Mouse (Mus musculus): ENCODE measurements around the gene Vwa3b.

Gene Vwa3b

DNA sequence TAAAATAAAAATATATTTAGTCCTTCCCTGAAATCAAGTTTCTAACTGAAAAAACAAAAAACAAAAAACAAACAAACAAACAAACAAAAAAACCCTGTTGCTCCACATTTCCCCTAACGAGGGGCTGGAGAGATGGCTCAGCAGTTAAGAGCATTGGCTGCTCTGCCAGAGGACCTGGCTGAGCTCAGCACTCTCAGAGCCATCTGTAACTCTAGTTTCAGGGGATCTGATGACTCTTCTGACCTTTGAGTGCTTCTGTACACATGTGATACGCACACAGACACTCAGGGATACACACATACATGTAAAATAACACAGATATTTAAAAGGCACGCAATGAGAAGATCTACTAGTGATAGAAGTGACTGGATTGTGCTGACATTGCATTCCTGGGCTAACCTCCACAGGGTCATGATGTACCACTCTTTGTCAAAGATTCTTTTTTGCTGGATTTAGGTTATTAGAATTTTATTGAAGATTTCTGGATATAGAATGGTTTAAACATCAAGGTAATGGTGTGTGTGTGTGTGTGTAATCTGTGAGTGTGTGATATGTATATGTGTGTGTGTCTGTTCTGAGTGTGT lies 14.7 kb upstream of the Vwa3b start:
- no peak for DNase-seq

DNA sequence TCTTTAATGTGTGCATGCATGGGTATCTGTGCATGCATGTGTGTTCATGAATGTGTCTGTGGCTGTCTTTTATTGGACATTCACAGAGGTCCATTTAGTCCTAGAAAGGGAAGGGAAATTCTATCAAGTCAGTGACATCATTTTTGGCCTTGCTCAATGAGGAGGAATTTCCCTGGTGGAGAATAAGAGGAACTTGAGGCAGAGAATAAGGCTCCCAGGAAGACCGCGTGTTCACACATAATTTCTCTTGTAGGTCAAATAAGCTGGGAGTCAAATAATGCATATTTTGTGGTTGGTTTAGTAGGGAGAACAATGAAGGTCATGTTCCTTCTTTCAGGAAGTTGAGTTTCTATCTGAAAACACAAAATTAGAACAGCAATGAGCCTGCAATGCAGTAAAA lies 13.4 kb upstream of the Vwa3b start:
- DNase-seq: no peak

- DNase-seq: peak; percentile 75
These were observed 12.7 kb upstream of the Vwa3b start for GRCm38 (mm10) chr1:37013687-37014086.

DNA sequence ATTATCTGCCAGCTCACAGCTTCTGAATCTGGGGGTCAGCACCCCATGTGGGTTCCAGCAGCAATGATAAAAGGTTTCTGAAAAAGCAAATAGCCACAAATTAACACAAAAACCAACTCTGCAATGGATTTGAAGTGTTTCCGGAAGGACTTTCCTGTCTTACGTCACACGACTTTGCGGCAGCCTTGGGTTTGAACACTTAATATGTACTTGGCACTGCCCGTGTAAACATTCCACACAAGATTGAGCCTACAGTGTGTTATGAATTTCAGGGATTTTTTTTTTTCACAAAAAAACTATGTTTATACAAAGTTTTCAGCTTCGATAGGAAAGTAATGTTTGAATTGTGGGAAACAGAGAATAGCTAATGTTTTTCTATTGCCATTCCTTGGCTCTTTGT lies 7.4 kb upstream of the Vwa3b start:
- no peak for DNase-seq

DNA sequence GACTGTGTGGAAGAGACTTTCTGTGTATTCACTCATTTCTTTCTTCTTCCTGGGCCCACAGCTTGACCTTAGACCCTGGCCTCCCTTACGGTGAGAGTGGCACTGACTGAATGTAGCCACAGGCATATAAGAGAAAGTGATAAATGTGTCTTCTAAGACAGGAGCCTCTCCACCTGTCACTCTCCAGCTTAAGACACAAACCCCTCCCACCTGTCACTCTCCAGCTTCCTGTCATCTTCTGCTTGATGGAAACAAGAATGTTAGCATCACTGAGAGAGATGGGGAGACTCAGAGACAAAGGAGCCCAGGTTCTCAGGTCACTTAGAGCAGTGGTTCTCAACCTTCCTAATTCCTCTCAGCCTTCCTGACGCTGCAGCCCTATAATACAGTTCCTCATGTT lies 3.7 kb upstream of the Vwa3b start:
- DNase-seq: no peak

DNA sequence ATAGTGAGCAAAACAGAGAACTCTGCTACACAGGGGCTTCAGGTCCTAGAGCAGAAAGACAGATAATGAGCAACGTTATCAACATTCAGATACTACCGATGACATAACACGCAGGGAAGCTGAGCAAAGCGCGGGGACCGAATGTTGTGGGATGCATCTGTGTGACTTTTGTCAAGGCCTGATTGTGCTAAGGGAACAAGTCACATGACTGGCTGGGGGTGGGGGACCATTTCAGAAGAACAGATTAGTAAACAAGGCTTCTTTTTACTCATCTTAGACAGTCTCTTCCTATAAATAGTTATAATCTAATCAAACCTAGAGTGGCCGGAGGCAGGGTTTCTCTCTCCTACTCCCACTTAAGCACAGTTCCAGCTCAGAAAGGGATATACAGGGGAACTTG lies 1.7 kb upstream of the Vwa3b start:
- DNase-seq: no peak

GRCm38 (mm10) chr1:37025376-37025775 lies 1.0 kb upstream of the Vwa3b start:
- no peak for DNase-seq

- DNase-seq: no peak
These were observed 470 bp downstream of the Vwa3b start for GRCm38 (mm10) chr1:37026866-37027265.

GRCm38 (mm10) chr1:37028439-37029153 lies 2.2 kb downstream of the Vwa3b start:
- DNase-seq: no peak

GRCm38 (mm10) chr1:37029154-37029907 lies 2.9 kb downstream of the Vwa3b start:
- peak; percentile 81 for DNase-seq

- no peak for DNase-seq
These were observed 3.5 kb downstream of the Vwa3b start for GRCm38 (mm10) chr1:37029942-37030341.

GRCm38 (mm10) chr1:37030693-37031092 lies 4.3 kb downstream of the Vwa3b start:
- DNase-seq: no peak

- DNase-seq: no peak
These were observed 9.5 kb downstream of the Vwa3b start for GRCm38 (mm10) chr1:37035879-37036278.

- DNase-seq: no peak
These were observed 14.7 kb downstream of the Vwa3b start for GRCm38 (mm10) chr1:37041126-37041525.

DNA sequence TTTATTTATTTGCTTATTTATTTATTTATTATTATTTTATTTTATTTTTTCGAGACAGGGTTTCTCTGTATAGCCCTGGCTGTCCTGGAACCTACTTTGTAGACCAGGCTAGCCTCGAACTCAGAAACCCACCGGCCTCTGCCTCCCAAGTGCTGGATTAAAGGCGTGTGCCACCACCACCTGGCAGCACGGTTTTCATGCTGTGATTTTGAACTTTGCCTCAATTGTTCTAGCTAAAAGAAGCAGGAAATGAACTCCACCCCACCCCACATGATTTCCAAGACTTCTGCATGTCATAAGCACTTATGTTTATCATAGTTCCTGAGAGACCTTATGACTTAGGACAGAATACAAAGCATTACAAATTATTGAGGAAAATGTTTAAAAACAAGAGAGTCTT lies 15.5 kb downstream of the Vwa3b start:
- no peak for DNase-seq

DNA sequence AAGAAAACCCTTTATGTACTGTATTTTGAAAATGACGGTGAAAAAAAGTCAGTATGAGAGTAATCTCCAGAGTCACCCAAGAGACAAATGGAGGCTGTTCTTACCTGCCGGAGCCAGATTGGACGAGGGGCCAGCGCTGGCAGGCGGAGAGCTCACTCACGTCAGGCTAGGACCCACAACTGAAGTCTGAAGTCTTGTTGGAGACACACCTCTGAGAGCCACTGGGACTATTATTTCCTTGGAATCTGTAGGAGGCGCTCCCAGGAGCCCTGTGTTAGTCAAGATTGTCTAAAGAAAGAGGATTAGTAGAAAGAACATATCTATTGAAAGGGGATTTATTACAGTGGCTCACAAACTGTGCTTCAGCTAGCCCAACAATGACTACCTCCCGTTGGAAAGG lies 16.4 kb downstream of the Vwa3b start:
- no peak for DNase-seq

- DNase-seq: no peak
These were observed 16.8 kb downstream of the Vwa3b start for GRCm38 (mm10) chr1:37043196-37043595.

- no peak for DNase-seq
These were observed 19.1 kb downstream of the Vwa3b start for GRCm38 (mm10) chr1:37045472-37045871.

- DNase-seq: peak; percentile 43
These were observed 22.8 kb downstream of the Vwa3b start for GRCm38 (mm10) chr1:37049159-37049558.

DNA sequence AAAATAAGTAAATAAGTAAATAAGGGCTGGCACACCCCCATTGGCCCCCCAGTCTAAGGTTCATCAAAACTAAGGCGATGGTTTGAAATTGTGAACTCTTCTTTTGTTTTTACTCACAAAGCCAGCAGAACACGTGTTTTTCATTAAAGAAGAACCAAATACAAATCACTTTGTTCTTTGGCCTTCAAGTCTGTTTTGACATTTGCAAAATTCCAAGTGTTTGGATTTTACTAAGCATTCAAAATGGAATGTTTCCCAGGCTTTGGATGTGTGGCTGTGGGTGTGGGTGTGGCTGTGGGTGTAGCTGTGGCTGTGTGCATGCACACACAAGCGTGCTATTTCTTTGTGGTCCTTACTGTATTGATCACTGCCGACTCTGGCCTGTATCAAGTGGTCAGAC lies 27.3 kb downstream of the Vwa3b start:
- DNase-seq: no peak

GRCm38 (mm10) chr1:37056831-37057561 lies 30.6 kb downstream of the Vwa3b start:
- no peak for DNase-seq

DNA sequence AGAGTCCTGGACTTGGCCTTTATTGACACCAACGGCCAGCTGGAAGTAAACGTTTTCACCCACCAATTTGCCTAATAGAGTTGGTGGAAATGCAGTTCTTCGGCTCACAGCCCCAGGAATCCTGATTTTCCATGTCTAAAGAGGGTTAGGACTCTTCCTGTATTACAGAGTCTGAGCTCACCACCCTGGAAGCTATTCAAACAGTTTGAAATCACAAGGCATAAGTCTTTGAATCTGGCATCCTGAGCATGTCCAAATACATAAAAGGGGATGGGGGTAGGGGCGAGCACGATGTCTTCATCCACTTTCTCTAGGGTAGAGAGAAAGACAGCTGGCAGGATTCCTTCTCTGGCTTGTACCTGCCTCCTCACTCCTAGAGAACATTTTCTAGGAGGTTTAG lies 34.5 kb downstream of the Vwa3b start:
- no peak for DNase-seq

- no peak for DNase-seq
These were observed 36.7 kb downstream of the Vwa3b start for GRCm38 (mm10) chr1:37063053-37063452.
